Mouse (Mus musculus) kidney, postnatal 0 days (tissue): Measurements from ENCODE around the gene Bex6. TPM values are rescaled to one million over a fixed set of nuclear protein-coding genes. Genes with fewer than 3 reads are reported as not detected.

ENCODE experiments used
- ATAC-seq: fragments of 200-750 bp; cut with Nextera tagmentation; replicated peaks from 2 replicates; pipeline ENCODE4 v1.8.0; 2017; ENCODE audit warnings: low read depth, moderate number of reproducible peaks, moderate TSS enrichment, moderate library complexity; ENCODE audit not compliant: low FRiP score
- DNase-seq: peaks from one replicate; pipeline ENCODE4 v3.0.0-alpha.2; 2016; ENCODE audit warnings: low spot score
- H3K27ac ChIP-seq: fragments of 300-500 bp; sonication (generic); 2 replicates; pipeline ENCODE4 v1.5.1; 2014; ENCODE audit warnings: mild to moderate bottlenecking
- H3K27me3 ChIP-seq: fragments of 300-500 bp; sonication (generic); 2 replicates; pipeline ENCODE4 v1.6.1; 2014; ENCODE audit warnings: low read length, mixed read lengths; ENCODE audit not compliant: insufficient read depth
- H3K36me3 ChIP-seq: fragments of 300-500 bp; sonication (generic); 2 replicates; pipeline ENCODE4 v1.6.1; 2014; ENCODE audit warnings: low read length, mixed read lengths; ENCODE audit not compliant: insufficient read depth
- H3K4me1 ChIP-seq: fragments of 300-500 bp; sonication (generic); replicated peaks from 2 replicates; pipeline ENCODE4 v1.6.1; 2014; ENCODE audit warnings: antibody characterized with exemption, low read length, mixed read lengths; ENCODE audit not compliant: insufficient read depth
- H3K4me2 ChIP-seq: fragments of 300-500 bp; sonication (generic); 2 replicates; pipeline ENCODE4 v1.6.1; 2014; ENCODE audit warnings: mild to moderate bottlenecking, low read length, moderate library complexity, mixed read lengths
- H3K4me3 ChIP-seq: fragments of 300-500 bp; sonication (generic); replicated peaks from 2 replicates; pipeline ENCODE4 v1.5.1; 2014; ENCODE audit warnings: low read depth, low read length
- H3K9ac ChIP-seq: fragments of 300-500 bp; sonication (generic); 2 replicates; pipeline ENCODE4 v1.6.1; 2014; ENCODE audit warnings: low read depth, low read length
- H3K9me3 ChIP-seq: fragments of 300-500 bp; sonication (generic); replicated peaks from 2 replicates; pipeline ENCODE4 v1.6.1; 2016; ENCODE audit warnings: low read length, inconsistent platforms, mixed read lengths
- CTCF ChIP-seq: IDR thresholded peaks from 2 replicates; pipeline ENCODE4 v1.5.1; 2016; ENCODE audit warnings: antibody characterized with exemption, low read depth, mild to moderate bottlenecking, moderate library complexity
- WGBS: fragments of 180-500 bp; shearing (Covaris S2); extraction: QIAGEN DNeasy Blood & Tissue Kit; methylation state at CpG from one replicate; pipeline ENCODE4 v1.1.7; 2014; 5-methylcytosine and 5-hydroxymethylcytosine counted together
- polyA plus RNA-seq: library from polyadenylated mRNA; unstranded; fragments of >200 nt; fragmentation: Nextera tagmentation; extraction: Ambion mirVana; gene quantifications from 2 replicates; pipeline ENCODE4 v1.2.1, GENCODE M21; 2015

Bex6 gene
- polyA plus RNA-seq, 1 experiment from 2014 or later = not detected

- peak overlapping the region; percentile 77 for H3K27ac ChIP-seq
- no peak for TF ChIP-seq CTCF
- peaks cover 4% of the 10 kb centered on the region for H3K4me1 ChIP-seq
- H3K9ac ChIP-seq = no peak overlapping the region
- no peaks in the 10 kb centered on the region for H3K36me3 ChIP-seq
- no peaks in the 10 kb centered on the region for H3K9me3 ChIP-seq
- WGBS = 41% methylated on average over 18 of the region's 18 CpGs
- H3K27me3 ChIP-seq = no peaks in the 10 kb centered on the region
- ATAC-seq (no peak), DNase-seq (no peak)
- peak overlapping the region; percentile 34; the same call in 1 of the 2 replicates for H3K4me2 ChIP-seq
- H3K4me3 ChIP-seq = no peak overlapping the region
Observed at GRCm38 (mm10) chr16:32176896-32177686, 2.5 kb upstream of the Bex6 start.

GRCm38 (mm10) chr16:32186056-32186455 lies 6.4 kb downstream of the Bex6 start:
- no peak for ATAC-seq
- Histone ChIP-seq H3K9ac (no peak overlapping the region), H3K36me3 (no peaks in the 10 kb centered on the region), H3K27ac (no peak overlapping the region), H3K9me3 (no peaks in the 10 kb centered on the region), H3K4me1 (no peaks in the 10 kb centered on the region), H3K4me3 (no peak overlapping the region), H3K27me3 (no peaks in the 10 kb centered on the region), H3K4me2 (no peak overlapping the region)
- no peak for TF ChIP-seq CTCF
- no peak for DNase-seq
- 96% methylated on average over 5 of the region's 5 CpGs for WGBS

GRCm38 (mm10) chr16:32189109-32189508 lies 9.5 kb downstream of the Bex6 start:
- Histone ChIP-seq H3K27ac (no peak overlapping the region), H3K9ac (no peak overlapping the region), H3K27me3 (no peaks in the 10 kb centered on the region), H3K4me3 (no peak overlapping the region), H3K4me1 (no peaks in the 10 kb centered on the region), H3K36me3 (no peaks in the 10 kb centered on the region), H3K9me3 (no peaks in the 10 kb centered on the region), H3K4me2 (no peak overlapping the region)
- ATAC-seq (no peak), DNase-seq (peak; percentile 15)
- no peak for TF ChIP-seq CTCF
- 43% methylated on average over 6 of the region's 6 CpGs for WGBS

GRCm38 (mm10) chr16:32190011-32190441 lies 10.4 kb downstream of the Bex6 start:
- no peak for ATAC-seq
- Histone ChIP-seq H3K36me3 (no peaks in the 10 kb centered on the region), H3K27ac (no peak overlapping the region), H3K9me3 (no peaks in the 10 kb centered on the region), H3K4me3 (no peak overlapping the region), H3K4me2 (no peak overlapping the region), H3K4me1 (no peaks in the 10 kb centered on the region), H3K27me3 (no peaks in the 10 kb centered on the region), H3K9ac (no peak overlapping the region)
- TF ChIP-seq CTCF = no peak
- WGBS = 67% methylated on average over 12 of the region's 12 CpGs
- DNase-seq = peak; percentile 25

DNA sequence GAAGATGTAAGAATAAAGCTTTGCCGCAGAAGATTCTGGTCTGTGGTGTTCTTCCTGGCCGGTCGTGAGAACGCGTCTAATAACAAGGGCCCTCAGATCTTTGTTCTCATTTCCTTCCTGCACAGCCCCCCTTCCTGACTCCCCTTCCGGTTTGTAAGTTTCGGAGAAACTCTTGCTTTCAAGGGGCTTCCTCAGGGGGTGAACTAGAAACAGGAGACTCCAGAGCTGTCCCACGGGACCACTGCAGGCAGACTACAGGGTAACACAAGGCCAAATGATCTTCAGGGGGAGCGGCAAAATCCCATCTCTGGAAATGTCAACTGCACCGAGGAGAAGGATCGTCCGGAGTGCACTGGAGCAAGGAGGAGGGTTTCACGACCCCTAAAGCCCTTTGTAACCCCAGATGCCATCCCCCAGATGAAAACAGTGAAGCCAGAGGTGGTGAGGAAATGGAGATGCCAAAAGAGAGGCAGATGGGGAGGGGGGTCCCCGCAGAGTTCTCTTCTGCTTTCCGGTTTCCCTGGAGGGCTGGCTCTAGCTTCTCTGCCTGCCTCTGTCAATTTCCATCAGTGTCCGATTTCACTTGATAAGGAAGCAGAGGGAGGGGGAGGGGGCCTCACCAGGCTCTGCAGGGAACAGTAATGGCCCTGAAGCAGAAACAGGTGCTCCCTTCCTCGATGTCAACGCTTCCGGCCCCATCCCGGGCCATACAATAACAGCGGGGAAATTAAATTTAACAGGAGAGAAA lies 20.8 kb downstream of the Bex6 start:
- H3K36me3 ChIP-seq = no peaks in the 10 kb centered on the region
- peak overlapping the region; percentile 64 for H3K4me2 ChIP-seq
- peak; percentile 69 for DNase-seq
- 21% methylated on average over 20 of the region's 21 CpGs for WGBS
- no peaks in the 10 kb centered on the region for H3K9me3 ChIP-seq
- H3K27me3 ChIP-seq = no peaks in the 10 kb centered on the region
- peaks cover 3% of the 10 kb centered on the region; the same call in 1 of the 2 replicates for H3K4me1 ChIP-seq
- H3K4me3 ChIP-seq = peak overlapping the region; percentile 37
- peak overlapping the region; percentile 52 for H3K9ac ChIP-seq
- ATAC-seq = peak; percentile 65
- no peak for TF ChIP-seq CTCF
- peak overlapping the region; percentile 90 for H3K27ac ChIP-seq

- peak overlapping the region; percentile 37; the same call in 1 of the 2 replicates for H3K4me3 ChIP-seq
- WGBS = 21% methylated on average over 9 of the region's 9 CpGs
Observed at GRCm38 (mm10) chr16:32201004-32201325, 21.3 kb downstream of the Bex6 start.

More at GRCm38 (mm10) chr16:32201004-32201325, 21.3 kb downstream of the Bex6 start:
- H3K36me3 ChIP-seq = no peaks in the 10 kb centered on the region
- peaks cover 3% of the 10 kb centered on the region; the same call in 1 of the 2 replicates for H3K4me1 ChIP-seq
- TF ChIP-seq CTCF = no peak
- H3K27me3 ChIP-seq = no peaks in the 10 kb centered on the region
- no peaks in the 10 kb centered on the region for H3K9me3 ChIP-seq
- peak overlapping the region; percentile 90 for H3K27ac ChIP-seq
- ATAC-seq = no peak
- H3K4me2 ChIP-seq = peak overlapping the region; percentile 64
- 0 out of 2 replicates have a peak overlapping the region, but pooled peaks have one; percentile 52 for H3K9ac ChIP-seq
- DNase-seq = no peak
